In the genomic region with DNA sequence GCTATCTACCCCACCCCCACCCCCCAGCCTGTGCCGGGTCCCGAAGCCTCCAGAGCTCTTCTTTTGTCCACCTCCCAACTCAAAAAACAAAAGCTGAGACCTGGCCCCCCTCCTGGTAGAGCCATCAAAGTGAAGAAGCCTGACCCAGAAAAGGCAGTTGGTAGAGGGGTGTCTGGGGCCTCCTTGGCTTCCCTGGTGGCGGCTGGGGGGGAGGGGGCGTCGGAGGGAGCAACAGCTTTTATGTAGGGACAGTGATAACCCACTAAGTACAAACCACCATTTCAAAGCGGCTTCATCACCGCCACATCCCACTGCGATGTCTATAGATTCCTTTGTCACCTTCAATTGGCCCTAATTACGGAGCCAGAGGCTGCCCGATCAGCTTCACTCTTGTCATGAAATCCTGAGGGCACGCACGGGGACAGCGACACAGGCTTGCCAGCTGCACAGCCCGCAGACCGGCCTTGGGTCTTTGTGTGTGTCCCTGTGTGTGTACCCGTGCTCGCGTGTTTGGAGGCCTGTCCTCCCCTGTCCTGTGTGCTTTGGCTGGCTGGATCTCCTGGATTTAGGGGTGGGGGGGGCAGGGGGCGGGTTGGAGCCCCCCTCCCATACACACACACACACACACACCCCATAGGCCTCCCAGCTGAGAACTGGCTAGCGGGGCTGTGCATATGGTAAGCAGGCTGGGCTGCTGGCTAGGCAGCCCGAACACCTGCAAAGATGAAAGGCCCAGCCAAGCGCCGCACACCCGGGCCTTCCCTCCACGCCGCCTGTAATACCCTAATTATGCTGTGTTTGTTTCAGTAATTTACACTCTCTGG, we compare ENCODE assay signal across 9 mouse cellular contexts.
DNase-seq lines count a peak whose midpoint lies in the region; ATAC-seq and TF ChIP-seq lines count a peak whose summit lies in the region.
"Had no signal": no experiment of that assay in that cellular context is flagged by ENCODE, and none has a peak within 500 bp of the region (broad histone marks: within the 10 kb centered on the region; RNA-seq: fewer than 3 reads in every experiment).

No protein-coding gene starts in this region.

- H3K4me1 ChIP-seq in thymus, adult 2 months (replicated peaks; ENCODE audit: control insufficient read depth, insufficient read depth, low read length) = peaks cover 68% of the 10 kb centered on the region
- H3K4me1 ChIP-seq in forebrain, embryonic 11.5 days (replicated peaks; ENCODE audit: control insufficient read depth, insufficient read depth, low read length) = peaks cover 89% of the 10 kb centered on the region
- H3K4me1 ChIP-seq in liver, embryonic 13.5 days (replicated peaks) = peaks cover 98% of the 10 kb centered on the region

- H3K27ac ChIP-seq in thymus, adult 2 months (ENCODE audit: control insufficient read depth, insufficient read depth, low read length) = peak overlapping the region; percentile 32; the same call in 1 of the 2 replicates
- H3K27ac ChIP-seq in forebrain, embryonic 11.5 days (ENCODE audit: low read depth, low read length) = peak overlapping the region; percentile 89
- 0 out of 2 replicates have a peak overlapping the region, but pooled peaks have one; percentile 6 for H3K27ac ChIP-seq in liver, embryonic 13.5 days
- H3K27ac ChIP-seq: kidney, embryonic 15.5 days had no signal

- WGBS in thymus, adult 2 months = 8% methylated on average over 26 of the region's 26 CpGs
- WGBS in forebrain, embryonic 11.5 days = 2% methylated on average over 26 of the region's 26 CpGs
- 63% methylated on average over 26 of the region's 26 CpGs for WGBS in liver, embryonic 13.5 days (ENCODE audit: insufficient replicate concordance)

- no peaks in the 10 kb centered on the region for H3K27me3 ChIP-seq in thymus, adult 2 months (ENCODE audit: control insufficient read depth, insufficient read depth, low read length)
- H3K27me3 ChIP-seq in forebrain, embryonic 11.5 days (ENCODE audit: control insufficient read depth, insufficient read depth, low read length) = peaks cover 9% of the 10 kb centered on the region
- H3K27me3 ChIP-seq in liver, embryonic 13.5 days = no peaks in the 10 kb centered on the region

- H3K9ac ChIP-seq in forebrain, embryonic 11.5 days (ENCODE audit: low read length) = peak overlapping the region; percentile 28
- H3K9ac ChIP-seq in liver, embryonic 13.5 days = no peak overlapping the region
- H3K9ac ChIP-seq: kidney, embryonic 15.5 days had no signal

- H3K9me3 ChIP-seq in forebrain, embryonic 11.5 days (ENCODE audit: control insufficient read depth, low read length) = no peaks in the 10 kb centered on the region
- H3K9me3 ChIP-seq in liver, embryonic 13.5 days (replicated peaks) = no peaks in the 10 kb centered on the region
- H3K9me3 ChIP-seq: kidney, embryonic 15.5 days had no signal

- TF ChIP-seq POLR2A in thymus, adult 2 months (IDR thresholded peaks at IDR 0.05; ENCODE audit: control insufficient read depth, extremely low read depth, insufficient read depth, low read length, poor library complexity) = 0 out of 2 replicates have a peak, but pooled peaks have one; percentile 15

- no peaks in the 10 kb centered on the region for H3K36me3 ChIP-seq in thymus, adult 2 months (ENCODE audit: control insufficient read depth, insufficient read depth, low read length)
- no peaks in the 10 kb centered on the region for H3K36me3 ChIP-seq in forebrain, embryonic 11.5 days (ENCODE audit: control insufficient read depth, insufficient read depth, low read length)
- peaks cover 29% of the 10 kb centered on the region for H3K36me3 ChIP-seq in liver, embryonic 13.5 days
- H3K36me3 ChIP-seq: kidney, embryonic 15.5 days had no signal

- peak; percentile 54 for DNase-seq in thymus, adult 2 months
- DNase-seq in thymus, adult 18-20 months = no peak
- peak; percentile 85 for DNase-seq in forebrain, embryonic 11.5 days (ENCODE audit: low spot score)
- no peak for DNase-seq in liver, embryonic 13.5 days
- DNase-seq in urinary bladder, postnatal 10 days (ENCODE audit: low spot score) = no peak
- no peak for DNase-seq in lung, postnatal 10 days
- no peak for DNase-seq in ovary, postnatal 36 days (ENCODE audit: low spot score)

- 0 out of 2 replicates have a peak overlapping the region, but pooled peaks have one; percentile 1 for H3K4me3 ChIP-seq in thymus, adult 2 months (ENCODE audit: control insufficient read depth, insufficient read depth, low read length)
- no peak overlapping the region for H3K4me3 ChIP-seq in forebrain, embryonic 11.5 days (ENCODE audit: low read depth, low read length)
- no peak overlapping the region for H3K4me3 ChIP-seq in liver, embryonic 13.5 days (replicated peaks)
- H3K4me3 ChIP-seq: kidney, embryonic 15.5 days had no signal

- no peak for TF ChIP-seq CTCF in thymus, adult 2 months (IDR thresholded peaks at IDR 0.05; ENCODE audit: borderline replicate concordance, control insufficient read depth, extremely low read depth, insufficient read depth, low read length, poor library complexity)

- peak overlapping the region; percentile 32 for H3K4me2 ChIP-seq in forebrain, embryonic 11.5 days (ENCODE audit: low read depth, low read length, severe bottlenecking)
- no peak overlapping the region for H3K4me2 ChIP-seq in liver, embryonic 13.5 days
- H3K4me2 ChIP-seq: kidney, embryonic 15.5 days had no signal

- ATAC-seq in forebrain, embryonic 11.5 days (replicated peaks; ENCODE audit: low FRiP score) = peak; percentile 60
- ATAC-seq in liver, embryonic 13.5 days (ENCODE audit: low read depth) = no peak
- no peak for ATAC-seq in inflammation-experienced regulatory T-cells, adult 6 months

Comparison
In these comparisons a context has a peak if more than half of its experiments do, and no peak if none do; other contexts are left out.
1. DNase-seq: peak in thymus, adult 2 months (single experiment) and forebrain, embryonic 11.5 days (single experiment); none in thymus, adult 18-20 months (0 of 2), liver, embryonic 13.5 days (single experiment), urinary bladder, postnatal 10 days (single experiment), lung, postnatal 10 days (single experiment) and ovary, postnatal 36 days (single experiment).
2. H3K27ac ChIP-seq: peak in every context shown above with its lines; median percentile 89 in forebrain, embryonic 11.5 days; 32 in thymus, adult 2 months; 6 in liver, embryonic 13.5 days.